In the genomic region with DNA sequence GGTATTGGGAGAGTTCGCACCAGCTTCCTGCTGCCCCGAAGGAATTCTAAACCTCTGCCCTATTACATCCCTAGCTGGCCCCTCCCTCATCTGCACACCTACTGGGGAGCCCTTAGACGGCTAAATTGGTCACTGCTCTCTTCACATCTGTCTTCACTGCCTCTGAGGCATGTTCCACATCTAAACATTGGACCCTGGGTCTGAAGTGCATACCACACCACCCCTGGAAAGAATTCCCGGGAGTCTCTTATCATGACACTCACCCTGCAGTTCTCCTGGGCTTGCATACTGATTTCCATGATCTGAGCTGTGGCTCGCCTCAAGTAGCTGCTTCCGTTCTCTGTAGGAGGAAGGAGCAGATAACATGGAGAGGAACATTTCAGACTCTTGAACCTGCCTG, we compare ENCODE assay signal across 11 mouse cellular contexts. TPM values are rescaled to one million over a fixed set of nuclear protein-coding genes. Genes with fewer than 3 reads are reported as not detected.
DNase-seq lines count a peak whose midpoint lies in the region; ATAC-seq lines count a peak whose summit lies in the region.
"Had no signal": no experiment of that assay in that cellular context is flagged by ENCODE, and none has a peak within 500 bp of the region (broad histone marks: within the 10 kb centered on the region; RNA-seq: fewer than 3 reads in every experiment).

No protein-coding gene starts in this region.

- no peaks in the 10 kb centered on the region for H3K27me3 ChIP-seq in hindbrain, embryonic 15.5 days
- no peaks in the 10 kb centered on the region for H3K27me3 ChIP-seq in hindbrain, embryonic 13.5 days
- no peaks in the 10 kb centered on the region for H3K27me3 ChIP-seq in midbrain, embryonic 13.5 days
- H3K27me3 ChIP-seq in midbrain, embryonic 14.5 days (ENCODE audit: control insufficient read depth, insufficient read depth, low read length), result no peaks in the 10 kb centered on the region
- H3K27me3 ChIP-seq in stomach, embryonic 16.5 days (ENCODE audit: control insufficient read depth, insufficient read depth, low read length), result no peaks in the 10 kb centered on the region

- H3K4me1 ChIP-seq in hindbrain, embryonic 15.5 days (replicated peaks), result peaks cover 6% of the 10 kb centered on the region
- peaks cover 19% of the 10 kb centered on the region for H3K4me1 ChIP-seq in hindbrain, embryonic 13.5 days (replicated peaks)
- peaks cover 16% of the 10 kb centered on the region for H3K4me1 ChIP-seq in midbrain, embryonic 13.5 days (replicated peaks)
- H3K4me1 ChIP-seq in midbrain, embryonic 14.5 days (ENCODE audit: control insufficient read depth, insufficient read depth, low read length), result peaks cover 11% of the 10 kb centered on the region; the same call in 1 of the 2 replicates
- H3K4me1 ChIP-seq in stomach, embryonic 16.5 days (ENCODE audit: control insufficient read depth, insufficient read depth, low read length), result peaks cover 4% of the 10 kb centered on the region; the same call in 1 of the 2 replicates

- no peaks in the 10 kb centered on the region for H3K9me3 ChIP-seq in hindbrain, embryonic 15.5 days
- no peaks in the 10 kb centered on the region for H3K9me3 ChIP-seq in hindbrain, embryonic 13.5 days
- no peaks in the 10 kb centered on the region for H3K9me3 ChIP-seq in midbrain, embryonic 13.5 days
- H3K9me3 ChIP-seq in midbrain, embryonic 14.5 days (ENCODE audit: control insufficient read depth, low read length), result no peaks in the 10 kb centered on the region
- no peaks in the 10 kb centered on the region for H3K9me3 ChIP-seq in stomach, embryonic 16.5 days (replicated peaks; ENCODE audit: control insufficient read depth, low read length)

- H3K9ac ChIP-seq in hindbrain, embryonic 15.5 days, result no peak overlapping the region
- H3K9ac ChIP-seq in hindbrain, embryonic 13.5 days, result no peak overlapping the region
- H3K9ac ChIP-seq in midbrain, embryonic 13.5 days (replicated peaks), result no peak overlapping the region
- no peak overlapping the region for H3K9ac ChIP-seq in midbrain, embryonic 14.5 days (replicated peaks; ENCODE audit: low read length)
- no peak overlapping the region for H3K9ac ChIP-seq in stomach, embryonic 16.5 days (ENCODE audit: low read length)

- WGBS in hindbrain, embryonic 15.5 days, result 27% methylated on average over 6 of the region's 6 CpGs
- WGBS in hindbrain, embryonic 13.5 days, result 28% methylated on average over 6 of the region's 6 CpGs
- WGBS in midbrain, embryonic 13.5 days, result 34% methylated on average over 6 of the region's 6 CpGs
- 28% methylated on average over 6 of the region's 6 CpGs for WGBS in midbrain, embryonic 14.5 days
- WGBS in stomach, embryonic 16.5 days, result 14% methylated on average over 6 of the region's 6 CpGs

- DNase-seq in embryo, embryonic 10 days (ENCODE audit: low spot score), result peak; percentile 59
- no peak for DNase-seq in embryo, embryonic 11 days
- no peak for DNase-seq in midbrain, embryonic 14.5 days
- no peak for DNase-seq in ovary, postnatal 14 days (ENCODE audit: low spot score)
- DNase-seq: cerebellum, adult 9-11 months; gastrocnemius, postnatal 36 days had no signal

- H3K4me2 ChIP-seq in hindbrain, embryonic 15.5 days, result no peak overlapping the region
- H3K4me2 ChIP-seq in hindbrain, embryonic 13.5 days, result no peak overlapping the region
- no peak overlapping the region for H3K4me2 ChIP-seq in midbrain, embryonic 13.5 days (replicated peaks)
- H3K4me2 ChIP-seq in midbrain, embryonic 14.5 days (ENCODE audit: low read length), result no peak overlapping the region
- H3K4me2 ChIP-seq in stomach, embryonic 16.5 days (ENCODE audit: low read depth, low read length), result no peak overlapping the region

- no peak overlapping the region for H3K27ac ChIP-seq in hindbrain, embryonic 15.5 days (replicated peaks)
- no peak overlapping the region for H3K27ac ChIP-seq in hindbrain, embryonic 13.5 days
- no peak overlapping the region for H3K27ac ChIP-seq in midbrain, embryonic 13.5 days
- H3K27ac ChIP-seq in midbrain, embryonic 14.5 days (replicated peaks; ENCODE audit: low read depth, low read length), result no peak overlapping the region
- H3K27ac ChIP-seq in stomach, embryonic 16.5 days (ENCODE audit: low read length), result no peak overlapping the region

- H3K4me3 ChIP-seq in hindbrain, embryonic 15.5 days, result no peak overlapping the region
- no peak overlapping the region for H3K4me3 ChIP-seq in hindbrain, embryonic 13.5 days
- H3K4me3 ChIP-seq in midbrain, embryonic 13.5 days (replicated peaks), result no peak overlapping the region
- no peak overlapping the region for H3K4me3 ChIP-seq in midbrain, embryonic 14.5 days (replicated peaks; ENCODE audit: low read depth, low read length)
- H3K4me3 ChIP-seq in stomach, embryonic 16.5 days (replicated peaks; ENCODE audit: low read length), result no peak overlapping the region

- 0 out of 2 replicates have a peak, but pooled peaks have one; percentile 35 for ATAC-seq in hindbrain, embryonic 15.5 days (ENCODE audit: low FRiP score, low read depth)
- no peak for ATAC-seq in hindbrain, embryonic 13.5 days (ENCODE audit: low FRiP score)
- ATAC-seq in midbrain, embryonic 13.5 days, result 0 out of 2 replicates have a peak, but pooled peaks have one; percentile 14
- ATAC-seq in midbrain, embryonic 14.5 days (ENCODE audit: low FRiP score, low TSS enrichment), result no peak
- ATAC-seq in stomach, embryonic 16.5 days (ENCODE audit: insufficient read depth, low FRiP score), result peak; percentile 32; the same call in 1 of the 2 replicates
- ATAC-seq: midbrain, embryonic 16.5 days had no signal

- H3K36me3 ChIP-seq in hindbrain, embryonic 15.5 days, result no peaks in the 10 kb centered on the region
- no peaks in the 10 kb centered on the region for H3K36me3 ChIP-seq in hindbrain, embryonic 13.5 days
- H3K36me3 ChIP-seq in midbrain, embryonic 13.5 days, result no peaks in the 10 kb centered on the region
- no peaks in the 10 kb centered on the region for H3K36me3 ChIP-seq in midbrain, embryonic 14.5 days (ENCODE audit: control insufficient read depth, insufficient read depth, low read length)
- no peaks in the 10 kb centered on the region for H3K36me3 ChIP-seq in stomach, embryonic 16.5 days (ENCODE audit: control insufficient read depth, insufficient read depth, low read length)

RNA-seq across cellular contexts. Expression of a gene that starts 9.2 kb away (rescaled TPM):
- polyA plus RNA-seq in hindbrain, embryonic 15.5 days (2015; fragmentation: Nextera tagmentation; extraction: Ambion mirVana), result 2.2 and 3.7 TPM in 2 replicates
- 2.5 and 3.4 TPM in 2 replicates for polyA plus RNA-seq in hindbrain, embryonic 13.5 days (2015; fragmentation: Nextera tagmentation; extraction: Ambion mirVana)
- polyA plus RNA-seq in midbrain, embryonic 13.5 days (2015; fragmentation: Nextera tagmentation; extraction: Ambion mirVana), result 2.3 and 3.0 TPM in 2 replicates
- 0.69 and 3.4 TPM in 2 replicates for polyA plus RNA-seq in midbrain, embryonic 14.5 days (2014; fragmentation: Nextera tagmentation; extraction: Ambion mirVana)
- polyA plus RNA-seq in stomach, embryonic 16.5 days (2015; fragmentation: Nextera tagmentation; extraction: Ambion mirVana), result 7.0 and 10.8 TPM in 2 replicates

RNA-seq across cellular contexts. Expression of a gene that starts 24.5 kb away (rescaled TPM):
- 298 and 307 TPM in 2 replicates for polyA plus RNA-seq in hindbrain, embryonic 15.5 days (2015; fragmentation: Nextera tagmentation; extraction: Ambion mirVana)
- polyA plus RNA-seq in hindbrain, embryonic 13.5 days (2015; fragmentation: Nextera tagmentation; extraction: Ambion mirVana), result 343 and 364 TPM in 2 replicates
- polyA plus RNA-seq in midbrain, embryonic 13.5 days (2015; fragmentation: Nextera tagmentation; extraction: Ambion mirVana), result 339 and 353 TPM in 2 replicates
- 395 and 418 TPM in 2 replicates for polyA plus RNA-seq in midbrain, embryonic 14.5 days (2014; fragmentation: Nextera tagmentation; extraction: Ambion mirVana)
- polyA plus RNA-seq in stomach, embryonic 16.5 days (2015; fragmentation: Nextera tagmentation; extraction: Ambion mirVana), result 355 and 357 TPM in 2 replicates

RNA-seq across cellular contexts. Expression of a gene that starts 24.7 kb away (rescaled TPM):
- 18.9 and 19.5 TPM in 2 replicates for polyA plus RNA-seq in hindbrain, embryonic 15.5 days (2015; fragmentation: Nextera tagmentation; extraction: Ambion mirVana)
- polyA plus RNA-seq in hindbrain, embryonic 13.5 days (2015; fragmentation: Nextera tagmentation; extraction: Ambion mirVana), result 19.8 and 24.0 TPM in 2 replicates
- polyA plus RNA-seq in midbrain, embryonic 13.5 days (2015; fragmentation: Nextera tagmentation; extraction: Ambion mirVana), result 12.9 and 17.0 TPM in 2 replicates
- 9.5 and 16.6 TPM in 2 replicates for polyA plus RNA-seq in midbrain, embryonic 14.5 days (2014; fragmentation: Nextera tagmentation; extraction: Ambion mirVana)
- polyA plus RNA-seq in stomach, embryonic 16.5 days (2015; fragmentation: Nextera tagmentation; extraction: Ambion mirVana), result 39.8 and 48.3 TPM in 2 replicates

RNA-seq across cellular contexts. Expression of a gene that starts 40.5 kb away (rescaled TPM):
- polyA plus RNA-seq in hindbrain, embryonic 15.5 days (2015; fragmentation: Nextera tagmentation; extraction: Ambion mirVana), result 0.10 TPM in 1 of 2 replicates, not detected in the other
- not detected in 2 replicates for polyA plus RNA-seq in hindbrain, embryonic 13.5 days (2015; fragmentation: Nextera tagmentation; extraction: Ambion mirVana)
- not detected in 2 replicates for polyA plus RNA-seq in midbrain, embryonic 13.5 days (2015; fragmentation: Nextera tagmentation; extraction: Ambion mirVana)
- polyA plus RNA-seq in midbrain, embryonic 14.5 days (2014; fragmentation: Nextera tagmentation; extraction: Ambion mirVana), result not detected in 2 replicates
- polyA plus RNA-seq in stomach, embryonic 16.5 days (2015; fragmentation: Nextera tagmentation; extraction: Ambion mirVana), result not detected in 2 replicates
- polyA plus RNA-seq: midbrain, embryonic 16.5 days had no signal

Comparison
In these comparisons a context has a peak if more than half of its experiments do, and no peak if none do; other contexts are left out.
1. ATAC-seq: peak in hindbrain, embryonic 15.5 days (single experiment), midbrain, embryonic 13.5 days (single experiment) and stomach, embryonic 16.5 days (single experiment); none in hindbrain, embryonic 13.5 days (single experiment) and midbrain, embryonic 14.5 days (single experiment).